Mouse (Mus musculus): ENCODE measurements around the gene Mchr1. TPM values are rescaled to one million over a fixed set of nuclear protein-coding genes. Genes with fewer than 3 reads are reported as not detected.
A peak's percentile ranks its signal among the peaks of the same experiment; 100 is the strongest.

Mchr1 gene
- polyA plus RNA-seq, 1 experiment from 2014 or later: 0.08 TPM

DNA sequence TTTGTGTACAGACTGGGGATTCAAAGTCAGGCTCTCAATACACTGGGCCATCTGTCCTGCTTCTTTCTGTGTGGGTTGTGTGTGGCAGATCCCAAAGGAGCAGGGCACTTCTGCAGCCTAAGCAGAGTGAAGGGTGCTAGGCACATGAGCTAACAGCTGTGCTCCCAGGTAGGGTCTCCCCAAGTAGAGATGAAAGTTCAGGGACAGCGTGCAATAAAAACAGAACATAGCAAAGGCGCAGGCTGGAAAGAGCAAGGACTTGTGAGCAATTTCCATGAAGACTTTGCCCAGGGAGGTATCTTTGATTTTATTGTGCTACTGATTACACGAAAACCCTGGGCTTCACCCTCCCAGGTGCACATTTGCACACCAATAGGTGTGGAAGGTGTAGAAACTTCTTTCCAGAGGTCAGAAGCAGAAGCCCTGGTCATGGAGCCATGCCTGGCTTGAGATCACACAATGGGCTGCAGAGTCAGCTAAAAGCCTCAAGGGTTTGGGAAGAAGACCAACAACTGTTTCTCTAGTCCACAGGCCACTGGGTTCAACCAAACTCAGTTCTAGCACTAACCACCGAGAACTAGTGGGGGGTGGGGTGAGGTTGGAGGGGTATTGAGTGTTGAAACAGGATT lies 13.8 kb downstream of the Mchr1 start:
- 73% methylated on average over 4 of the region's 4 CpGs for WGBS
- Histone ChIP-seq H3K4me3 (no peak overlapping the region), H3K9me3 (peaks cover 8% of the 10 kb centered on the region; the same call in 1 of the 2 replicates), H3K36me3 (no peaks in the 10 kb centered on the region), H3K4me2 (no peak overlapping the region), H3K4me1 (peaks cover 11% of the 10 kb centered on the region), H3K9ac (no peak overlapping the region), H3K27me3 (replicated peaks) (no peaks in the 10 kb centered on the region), H3K27ac (replicated peaks) (no peak overlapping the region)
- ATAC-seq (ENCODE audit: extremely low read depth, insufficient number of reproducible peaks, low FRiP score, low TSS enrichment): no peak

DNA sequence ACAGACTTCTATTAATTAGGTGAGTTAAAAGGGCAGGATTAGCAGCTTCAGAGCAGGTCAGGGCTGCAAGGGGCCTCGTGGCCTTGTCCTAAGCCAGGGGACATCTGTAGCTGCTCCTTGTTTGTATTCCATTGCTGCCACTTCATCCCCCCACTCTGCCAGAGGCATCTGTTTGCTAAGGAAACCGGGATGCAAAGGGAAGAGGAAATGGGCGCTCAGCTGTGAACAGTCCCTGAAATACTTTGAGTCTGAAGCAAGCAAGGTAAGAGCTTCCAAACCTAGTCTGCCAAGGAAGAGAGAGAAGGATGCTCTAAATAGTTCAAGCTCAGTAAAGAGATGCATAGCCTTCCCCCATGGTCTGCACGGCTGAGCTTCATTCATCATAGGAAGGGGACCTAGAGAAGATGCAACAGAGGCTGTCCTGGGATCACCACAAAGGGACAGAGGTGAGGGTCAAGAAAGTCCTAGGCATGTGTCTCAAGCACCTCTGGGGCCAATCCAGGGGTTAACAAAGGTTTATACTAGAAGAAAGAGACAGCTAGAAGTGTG lies 17.4 kb downstream of the Mchr1 start:
- Histone ChIP-seq H3K4me1 (peaks cover 6% of the 10 kb centered on the region), H3K27ac (replicated peaks) (no peak overlapping the region), H3K9me3 (no peaks in the 10 kb centered on the region), H3K9ac (no peak overlapping the region), H3K4me3 (no peak overlapping the region), H3K4me2 (no peak overlapping the region), H3K36me3 (no peaks in the 10 kb centered on the region), H3K27me3 (replicated peaks) (no peaks in the 10 kb centered on the region)
- no peak for ATAC-seq (ENCODE audit: extremely low read depth, insufficient number of reproducible peaks, low FRiP score, low TSS enrichment)
- 49% methylated on average over 4 of the region's 4 CpGs for WGBS

DNA sequence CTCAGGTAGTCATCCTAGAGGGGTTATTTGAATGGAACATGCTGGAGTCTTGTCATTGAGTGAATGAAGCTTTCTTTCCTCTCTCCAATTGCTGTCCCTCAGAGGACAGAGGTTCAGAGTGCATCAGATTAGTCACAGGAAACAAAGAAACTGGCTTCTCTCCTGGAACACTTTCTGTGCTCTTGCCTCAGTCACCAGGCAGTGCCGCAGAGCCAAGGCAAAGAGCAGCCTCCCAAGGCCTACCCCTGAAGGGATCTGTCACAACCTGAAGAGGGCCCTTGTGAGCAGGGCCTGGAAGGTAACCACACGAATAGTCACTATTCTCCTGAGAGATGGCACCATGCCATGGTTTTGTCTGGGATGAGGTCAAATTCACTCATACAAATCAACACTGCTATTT lies 18.3 kb downstream of the Mchr1 start:
- Histone ChIP-seq H3K4me3 (no peak overlapping the region), H3K9ac (no peak overlapping the region), H3K4me2 (no peak overlapping the region), H3K9me3 (no peaks in the 10 kb centered on the region), H3K36me3 (no peaks in the 10 kb centered on the region), H3K27me3 (replicated peaks) (no peaks in the 10 kb centered on the region), H3K4me1 (no peaks in the 10 kb centered on the region), H3K27ac (replicated peaks) (no peak overlapping the region)
- ATAC-seq (ENCODE audit: extremely low read depth, insufficient number of reproducible peaks, low FRiP score, low TSS enrichment): no peak
- 61% methylated on average over 2 of the region's 2 CpGs for WGBS

DNA sequence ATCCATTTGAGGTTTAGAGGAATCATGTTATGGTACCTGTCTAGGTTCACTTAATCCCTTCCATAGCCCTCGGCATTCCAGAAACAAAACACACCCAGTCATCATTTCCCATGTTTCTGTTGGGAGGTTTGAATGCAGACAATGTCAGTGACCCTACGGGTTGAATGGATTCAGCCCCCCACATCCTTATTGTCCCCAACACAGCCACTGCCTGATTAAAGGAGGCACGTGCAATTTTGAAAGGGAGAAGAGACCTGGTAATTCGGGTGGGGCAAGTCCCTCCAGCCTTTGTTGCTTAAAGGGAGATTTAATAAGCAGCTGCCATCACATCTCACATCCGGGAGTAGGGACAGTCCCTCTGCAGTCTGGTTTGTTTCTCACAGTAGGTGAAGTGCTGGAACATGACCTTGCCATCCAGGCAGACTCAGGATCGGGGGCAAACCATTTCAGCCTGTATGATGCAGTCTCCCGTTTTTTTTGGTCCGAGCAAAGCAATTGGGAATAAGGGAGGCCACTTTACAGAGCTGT lies 18.9 kb downstream of the Mchr1 start:
- Histone ChIP-seq H3K4me1 (no peaks in the 10 kb centered on the region), H3K27me3 (replicated peaks) (no peaks in the 10 kb centered on the region), H3K36me3 (no peaks in the 10 kb centered on the region), H3K9ac (no peak overlapping the region), H3K9me3 (no peaks in the 10 kb centered on the region), H3K27ac (replicated peaks) (no peak overlapping the region), H3K4me2 (no peak overlapping the region), H3K4me3 (no peak overlapping the region)
- no peak for ATAC-seq (ENCODE audit: extremely low read depth, insufficient number of reproducible peaks, low FRiP score, low TSS enrichment)
- 64% methylated on average over 8 of the region's 8 CpGs for WGBS

DNA sequence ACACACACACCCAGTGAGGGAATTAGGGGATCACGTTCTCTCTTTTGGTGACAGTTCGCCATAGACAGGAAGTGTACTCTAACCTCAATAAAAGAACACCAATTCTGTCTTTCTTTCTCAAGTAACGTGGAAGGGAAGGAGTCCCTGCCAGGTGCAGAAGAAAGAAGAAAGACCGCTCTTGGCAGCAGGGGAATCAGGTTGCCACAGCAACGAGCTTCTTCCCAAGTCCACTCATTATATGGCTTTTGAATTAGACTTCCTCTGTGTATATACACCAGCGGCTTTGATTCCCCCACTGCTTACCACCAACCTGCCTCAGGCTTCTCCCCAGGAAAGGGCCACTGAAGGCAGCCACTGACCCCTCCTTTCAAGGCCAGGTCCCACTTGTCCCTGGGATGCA lies 19.8 kb downstream of the Mchr1 start:
- WGBS: 76% methylated on average over 6 of the region's 6 CpGs
- Histone ChIP-seq H3K4me2 (no peak overlapping the region), H3K9me3 (no peaks in the 10 kb centered on the region), H3K4me3 (no peak overlapping the region), H3K4me1 (no peaks in the 10 kb centered on the region), H3K36me3 (no peaks in the 10 kb centered on the region), H3K27me3 (replicated peaks) (no peaks in the 10 kb centered on the region), H3K27ac (replicated peaks) (no peak overlapping the region), H3K9ac (no peak overlapping the region)
- ATAC-seq (ENCODE audit: extremely low read depth, insufficient number of reproducible peaks, low FRiP score, low TSS enrichment): no peak

DNA sequence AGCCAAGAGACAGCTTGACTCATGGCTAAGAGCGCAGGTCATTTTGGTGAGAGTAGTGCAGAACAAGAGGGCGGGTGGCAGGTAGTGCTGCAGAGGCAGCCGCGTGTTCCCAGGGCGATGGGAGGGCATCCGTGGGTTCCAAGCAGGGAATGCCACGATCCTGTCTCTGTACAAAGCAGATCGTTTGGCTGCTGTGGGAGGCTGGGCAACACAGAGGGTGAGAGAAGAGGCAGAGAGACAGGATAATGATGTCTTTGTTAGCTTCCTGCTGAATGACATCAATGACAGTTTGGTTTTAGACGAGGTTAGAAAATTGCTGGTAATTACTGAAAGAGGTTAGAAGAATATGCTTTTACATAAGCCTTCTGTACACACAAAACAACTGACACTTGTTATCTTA lies 23.0 kb downstream of the Mchr1 start:
- Histone ChIP-seq H3K36me3 (no peaks in the 10 kb centered on the region), H3K9me3 (no peaks in the 10 kb centered on the region), H3K27me3 (replicated peaks) (no peaks in the 10 kb centered on the region), H3K4me1 (no peaks in the 10 kb centered on the region), H3K4me2 (no peak overlapping the region), H3K27ac (replicated peaks) (no peak overlapping the region), H3K9ac (no peak overlapping the region), H3K4me3 (no peak overlapping the region)
- ATAC-seq (ENCODE audit: extremely low read depth, insufficient number of reproducible peaks, low FRiP score, low TSS enrichment): no peak
- WGBS: 63% methylated on average over 9 of the region's 9 CpGs

DNA sequence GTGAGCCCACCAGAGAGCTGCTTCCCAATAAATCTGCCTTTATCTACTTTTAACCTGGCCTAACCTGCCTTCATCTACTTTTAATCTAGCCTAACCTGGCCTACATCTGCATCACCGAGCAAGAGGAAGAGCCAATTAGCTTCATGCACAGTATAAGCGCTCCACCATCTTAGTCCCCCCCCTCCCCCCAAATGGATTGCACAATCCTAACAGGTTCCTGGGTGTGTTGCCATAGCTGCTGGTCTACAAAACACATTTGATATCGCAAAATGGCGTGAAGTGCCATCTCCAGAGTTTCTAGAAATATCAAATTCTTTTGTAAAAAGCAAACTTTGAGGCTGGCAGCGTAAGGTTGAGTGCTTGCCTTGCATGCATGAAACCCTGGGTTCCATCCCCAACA lies 24.0 kb downstream of the Mchr1 start:
- Histone ChIP-seq H3K4me3 (no peak overlapping the region), H3K9ac (no peak overlapping the region), H3K4me1 (0 out of 2 replicates have a peak, but pooled peaks cover 2% of the 10 kb centered on the region), H3K27me3 (replicated peaks) (no peaks in the 10 kb centered on the region), H3K4me2 (no peak overlapping the region), H3K27ac (replicated peaks) (no peak overlapping the region), H3K9me3 (no peaks in the 10 kb centered on the region), H3K36me3 (no peaks in the 10 kb centered on the region)
- ATAC-seq (ENCODE audit: extremely low read depth, insufficient number of reproducible peaks, low FRiP score, low TSS enrichment): no peak
- 88% methylated on average over 5 of the region's 5 CpGs for WGBS

DNA sequence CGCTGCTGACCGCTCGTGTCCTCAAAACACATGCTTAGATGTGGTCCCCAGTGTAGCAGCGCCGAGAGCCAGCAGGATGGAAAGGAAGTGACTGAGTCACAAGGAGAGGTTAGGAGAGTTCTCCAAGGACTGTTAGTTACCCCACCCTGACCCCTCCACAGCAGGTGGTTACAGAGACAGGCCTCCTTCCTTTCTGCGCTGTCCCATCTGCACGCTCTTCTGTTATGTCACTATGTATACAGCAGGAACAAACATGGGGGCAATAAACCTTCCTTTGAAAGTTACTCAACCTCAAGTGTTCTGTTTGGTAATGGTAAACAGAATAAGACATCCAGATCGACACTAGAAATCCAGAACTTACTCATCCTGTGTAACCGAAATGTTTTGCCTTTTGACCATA lies 24.9 kb downstream of the Mchr1 start:
- no peak for ATAC-seq (ENCODE audit: extremely low read depth, insufficient number of reproducible peaks, low FRiP score, low TSS enrichment)
- Histone ChIP-seq H3K27me3 (replicated peaks) (no peaks in the 10 kb centered on the region), H3K27ac (replicated peaks) (no peak overlapping the region), H3K4me1 (peaks cover 7% of the 10 kb centered on the region; the same call in 1 of the 2 replicates), H3K9me3 (no peaks in the 10 kb centered on the region), H3K4me2 (no peak overlapping the region), H3K4me3 (no peak overlapping the region), H3K36me3 (no peaks in the 10 kb centered on the region), H3K9ac (no peak overlapping the region)
- WGBS: 85% methylated on average over 9 of the region's 9 CpGs

DNA sequence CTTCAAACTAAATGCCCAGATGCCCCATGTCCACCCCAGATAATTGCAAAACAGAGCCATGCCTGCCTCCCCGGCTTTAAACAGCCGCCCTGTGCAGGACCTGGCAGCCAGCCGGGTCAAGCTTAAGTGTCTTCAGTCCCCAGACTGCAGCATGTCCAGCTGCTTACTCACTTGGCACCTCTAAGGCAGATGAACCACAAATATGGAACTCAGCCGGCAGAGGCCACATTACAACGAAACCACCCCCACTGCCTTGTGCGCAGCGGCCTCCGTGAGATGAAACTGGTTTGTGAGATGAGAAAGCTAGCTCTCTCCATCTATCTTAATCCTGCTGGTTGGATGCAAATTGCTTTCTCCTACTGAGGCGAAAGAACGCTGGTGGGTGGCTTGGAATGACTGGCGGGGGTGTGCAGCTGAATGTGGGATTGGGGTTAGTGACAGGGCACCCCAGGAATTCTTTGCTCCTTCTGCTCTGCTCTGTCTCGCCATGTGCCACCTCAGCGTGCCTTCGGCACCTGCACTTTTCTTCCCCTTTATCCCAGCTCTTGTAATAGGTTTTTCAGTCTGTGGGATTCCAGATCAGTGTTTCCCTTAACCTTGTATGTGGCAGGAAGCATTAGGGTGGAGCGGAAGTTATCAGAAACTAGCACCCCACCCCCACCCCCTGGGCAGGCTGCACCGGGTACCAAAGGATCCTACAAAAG lies 29.2 kb downstream of the Mchr1 start:
- Histone ChIP-seq H3K4me3 (no peak overlapping the region), H3K27me3 (replicated peaks) (no peaks in the 10 kb centered on the region), H3K4me2 (peak overlapping the region; percentile 26), H3K9me3 (no peaks in the 10 kb centered on the region), H3K9ac (peak overlapping the region; percentile 38; the same call in 1 of the 2 replicates), H3K36me3 (no peaks in the 10 kb centered on the region), H3K4me1 (peaks cover 7% of the 10 kb centered on the region; the same call in 1 of the 2 replicates), H3K27ac (replicated peaks) (no peak overlapping the region)
- no peak for ATAC-seq (ENCODE audit: extremely low read depth, insufficient number of reproducible peaks, low FRiP score, low TSS enrichment)
- 32% methylated on average over 16 of the region's 16 CpGs for WGBS

DNA sequence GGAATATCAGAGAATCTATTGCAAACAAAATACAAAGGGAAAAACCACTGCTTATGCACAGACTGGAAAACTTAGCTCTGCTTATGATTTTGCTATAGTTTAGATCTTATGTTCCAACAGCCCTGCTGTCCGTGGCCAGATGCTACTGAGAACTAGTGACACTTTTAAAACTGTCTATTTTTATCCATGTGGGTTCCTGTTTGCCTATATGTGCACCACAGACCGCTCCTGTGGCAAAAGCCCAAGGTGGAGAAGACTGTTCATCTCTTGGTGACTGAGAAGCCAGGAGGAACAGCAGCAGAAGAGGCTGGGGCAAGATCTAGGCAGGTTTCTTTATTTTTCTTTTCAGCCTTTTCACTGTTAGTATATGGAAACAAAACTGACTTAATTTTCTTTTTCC lies 32.1 kb downstream of the Mchr1 start:
- Histone ChIP-seq H3K36me3 (no peaks in the 10 kb centered on the region), H3K9me3 (no peaks in the 10 kb centered on the region), H3K4me1 (peaks cover 12% of the 10 kb centered on the region), H3K27me3 (replicated peaks) (0 out of 2 replicates have a peak, but pooled peaks cover 4% of the 10 kb centered on the region), H3K4me2 (no peak overlapping the region), H3K4me3 (no peak overlapping the region), H3K9ac (no peak overlapping the region), H3K27ac (replicated peaks) (no peak overlapping the region)
- no peak for ATAC-seq (ENCODE audit: extremely low read depth, insufficient number of reproducible peaks, low FRiP score, low TSS enrichment)
- WGBS: 67% methylated on average over 2 of the region's 2 CpGs

DNA sequence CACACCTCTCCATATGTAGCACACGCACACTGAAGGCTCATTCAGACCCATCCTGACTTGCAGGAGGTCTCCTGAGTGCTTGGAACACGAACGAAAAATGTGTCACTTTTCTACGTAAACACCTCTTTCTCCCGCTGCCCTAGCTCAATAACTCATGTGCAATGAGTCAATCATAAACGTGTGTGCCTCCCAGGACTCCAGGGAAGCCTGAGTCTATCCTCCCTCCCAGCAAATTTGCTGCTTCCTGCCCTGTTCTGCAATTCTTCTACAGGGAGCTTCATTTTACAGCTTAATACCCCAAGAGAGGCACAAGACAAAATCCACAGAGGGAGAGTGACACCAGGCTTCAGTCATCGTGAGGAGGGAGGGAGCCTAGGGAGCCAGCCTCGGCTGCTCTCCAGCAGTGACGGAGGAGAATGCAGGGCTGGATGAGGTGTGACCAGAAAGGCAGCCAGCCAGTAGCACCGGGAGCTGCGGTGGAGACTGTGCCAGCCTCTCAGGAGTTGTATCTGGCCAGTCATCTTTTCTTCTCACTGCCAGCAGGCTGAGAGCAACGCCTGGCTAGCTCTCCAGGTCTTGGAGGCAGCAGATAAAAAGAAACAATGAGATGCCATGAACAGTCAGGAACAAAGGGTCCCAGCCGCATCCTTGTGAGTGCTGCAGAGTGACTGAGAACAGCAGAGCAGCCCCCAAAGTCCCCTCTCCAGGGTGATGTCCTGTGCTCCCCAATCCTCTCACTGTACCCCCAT lies 37.2 kb downstream of the Mchr1 start:
- Histone ChIP-seq H3K27ac (replicated peaks) (no peak overlapping the region), H3K4me1 (peaks cover 15% of the 10 kb centered on the region), H3K27me3 (replicated peaks) (0 out of 2 replicates have a peak, but pooled peaks cover 8% of the 10 kb centered on the region), H3K4me2 (peak overlapping the region; percentile 22; the same call in 1 of the 2 replicates), H3K36me3 (no peaks in the 10 kb centered on the region), H3K9ac (no peak overlapping the region), H3K4me3 (no peak overlapping the region), H3K9me3 (no peaks in the 10 kb centered on the region)
- no peak for ATAC-seq (ENCODE audit: extremely low read depth, insufficient number of reproducible peaks, low FRiP score, low TSS enrichment)
- WGBS: 20% methylated on average over 13 of the region's 13 CpGs
